Mouse (Mus musculus): ENCODE data around the gene Naa11.

Gene Naa11

DNA sequence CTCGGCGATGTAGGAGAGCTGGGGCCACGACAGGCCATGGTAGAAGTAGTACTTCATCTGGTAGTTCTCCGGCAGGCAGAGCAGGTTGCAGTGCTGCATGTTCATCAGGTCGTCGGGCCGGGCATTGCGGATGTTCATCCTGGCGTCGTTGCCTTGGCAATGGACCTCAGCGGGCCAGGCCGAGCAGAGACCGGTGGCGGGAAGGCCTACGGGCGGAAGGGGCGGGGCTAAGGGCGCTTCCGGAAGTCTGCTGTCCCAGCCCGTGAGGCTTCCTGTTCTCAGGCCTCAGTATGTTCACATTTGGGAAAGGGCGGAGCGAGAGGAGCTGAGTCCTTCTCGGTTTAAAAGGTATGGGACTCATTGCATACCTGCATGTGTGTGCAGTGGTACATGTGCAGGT is at the start of gene Naa11:
Gene Naa11, minus strand, starts transcription at position 220 of the 400 bp plus-strand sequence.
- no peak for DNase-seq (ENCODE audit: extremely low read depth, low read depth)

DNA sequence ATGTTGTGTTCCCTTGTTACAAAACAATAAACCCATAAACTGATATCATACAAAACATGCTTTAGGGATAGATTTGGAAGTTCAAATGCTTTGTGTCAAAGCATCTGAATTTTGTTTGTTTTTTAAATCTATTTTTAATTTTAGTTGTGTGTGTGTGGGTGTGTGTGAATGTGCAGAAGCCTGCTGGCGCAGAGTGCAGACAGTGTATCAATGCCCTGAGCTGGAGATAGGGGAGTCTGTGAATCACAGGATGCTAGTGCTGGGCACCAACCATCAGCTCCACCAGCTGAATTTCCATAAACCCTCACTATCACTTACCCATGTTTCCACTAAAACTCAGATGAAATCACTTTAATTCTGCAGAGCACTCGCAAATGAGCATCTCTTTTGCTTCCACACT is 40.3 kb upstream of the Naa11 start:
- DNase-seq (ENCODE audit: extremely low read depth, low read depth), result no peak

DNA sequence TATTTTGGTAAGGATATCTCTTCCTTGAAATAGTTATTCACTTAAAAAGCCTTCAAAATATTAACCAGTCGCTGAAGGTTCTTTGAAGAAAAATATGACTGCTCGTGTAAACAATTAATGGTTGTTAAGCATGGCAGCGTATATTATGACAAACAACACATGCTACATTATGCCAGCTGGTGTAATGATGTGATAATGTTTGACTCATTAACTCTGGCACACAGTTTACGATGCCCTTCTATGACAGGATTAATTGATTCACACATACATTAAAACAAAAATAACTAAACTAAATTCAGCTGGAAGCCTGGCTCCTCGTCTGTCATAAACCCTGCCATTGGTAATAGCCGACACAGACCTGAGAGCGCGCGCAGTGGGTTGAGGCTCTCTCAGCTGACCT is 37.8 kb upstream of the Naa11 start:
- no peak for DNase-seq (ENCODE audit: extremely low read depth, low read depth)

DNA sequence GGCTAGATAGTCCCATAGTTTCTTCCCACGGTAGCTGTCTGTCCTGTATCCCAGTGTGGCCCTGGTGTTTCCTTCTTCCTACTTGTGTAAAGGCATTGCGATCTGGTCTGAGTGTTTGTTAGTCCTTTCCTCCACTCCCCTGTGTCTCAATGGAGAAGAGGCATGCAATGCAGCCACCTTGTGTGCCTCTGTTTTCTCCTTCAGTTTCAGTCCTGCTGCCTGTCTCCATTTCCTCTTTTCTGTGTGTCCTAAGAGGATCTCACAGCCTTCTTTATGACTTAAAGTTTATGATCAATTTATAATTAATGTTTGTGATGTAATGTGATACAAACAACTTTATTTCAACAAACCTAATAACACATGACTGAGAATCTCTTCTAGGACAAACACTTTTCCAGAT is 29.5 kb upstream of the Naa11 start:
- DNase-seq (ENCODE audit: extremely low read depth, low read depth), result no peak

DNA sequence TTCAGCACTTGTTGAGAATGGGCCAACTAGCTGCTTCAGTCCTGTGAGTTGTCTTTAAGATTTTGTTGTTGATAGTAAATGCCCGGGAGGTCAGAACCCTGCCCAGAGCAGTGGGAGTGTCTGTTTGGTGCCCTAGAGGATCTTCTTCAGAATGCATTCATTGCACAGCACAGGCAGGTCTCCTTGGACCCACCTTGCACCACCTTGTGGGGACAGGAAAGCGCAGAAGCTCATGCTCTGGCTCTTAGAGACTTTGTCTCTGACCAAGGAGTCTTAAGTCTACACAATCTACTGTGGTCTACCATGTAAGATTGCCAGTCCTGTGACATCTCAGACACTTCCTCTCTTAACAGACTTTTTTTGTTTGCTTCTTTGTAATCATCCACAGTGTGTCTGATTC is 25.0 kb upstream of the Naa11 start:
- no peak for DNase-seq (ENCODE audit: extremely low read depth, low read depth)

DNA sequence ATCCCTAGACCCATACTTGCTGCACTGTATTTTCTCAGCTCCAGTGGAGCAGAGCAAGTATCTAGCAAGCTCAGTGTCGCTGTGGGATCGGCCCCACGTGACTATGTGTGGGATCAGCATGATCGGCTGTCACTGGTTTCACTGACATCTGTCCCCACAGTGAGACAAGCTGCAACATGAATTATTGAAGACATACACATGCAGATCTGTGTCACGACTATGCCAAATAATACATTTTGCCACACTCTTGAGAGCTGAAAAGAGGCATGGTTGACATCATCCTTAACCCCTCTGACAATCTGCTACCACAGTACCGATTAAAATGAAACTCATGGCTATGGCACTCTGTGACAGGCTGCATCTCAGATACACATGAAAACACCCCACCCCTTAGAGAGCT is 23.7 kb upstream of the Naa11 start:
- no peak for DNase-seq (ENCODE audit: extremely low read depth, low read depth)

DNA sequence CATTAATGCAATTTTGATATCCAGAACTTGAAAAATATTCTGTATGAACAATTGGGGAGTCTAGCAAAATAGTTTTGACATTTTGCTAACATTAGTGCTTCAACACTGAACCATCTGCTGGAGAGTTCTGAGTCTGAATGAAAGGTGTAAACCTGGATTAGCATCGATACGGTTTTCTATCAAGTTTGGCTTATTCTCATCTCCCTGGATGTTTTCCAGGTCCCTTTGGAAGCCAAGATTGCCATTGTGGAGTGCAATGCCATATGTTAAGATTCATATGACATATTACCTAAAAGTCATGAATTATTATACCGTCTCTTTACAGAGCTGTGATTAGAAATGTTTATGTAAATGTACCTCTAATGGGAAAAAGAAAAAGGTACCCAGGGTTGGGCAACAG is 21.5 kb upstream of the Naa11 start:
- no peak for DNase-seq (ENCODE audit: extremely low read depth, low read depth)

DNA sequence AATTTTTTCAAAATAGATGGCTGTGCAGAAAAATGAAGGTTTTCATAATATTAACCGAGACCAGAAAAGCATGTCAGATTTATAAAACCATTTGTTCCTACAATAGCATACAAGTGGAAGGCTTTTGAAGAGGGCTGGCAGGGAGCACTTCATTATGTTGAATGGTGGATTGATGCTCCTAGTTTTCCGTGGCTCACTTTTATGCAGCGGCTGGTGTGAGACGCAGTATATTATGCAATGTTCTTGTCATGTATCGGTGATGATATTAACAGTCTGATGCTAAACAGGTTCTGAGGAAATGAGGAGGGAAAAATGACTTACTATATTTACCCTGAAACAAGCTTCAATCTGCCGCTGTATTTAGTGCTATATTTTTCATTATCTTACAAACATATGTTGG is 18.0 kb upstream of the Naa11 start:
- no peak for DNase-seq (ENCODE audit: extremely low read depth, low read depth)

DNA sequence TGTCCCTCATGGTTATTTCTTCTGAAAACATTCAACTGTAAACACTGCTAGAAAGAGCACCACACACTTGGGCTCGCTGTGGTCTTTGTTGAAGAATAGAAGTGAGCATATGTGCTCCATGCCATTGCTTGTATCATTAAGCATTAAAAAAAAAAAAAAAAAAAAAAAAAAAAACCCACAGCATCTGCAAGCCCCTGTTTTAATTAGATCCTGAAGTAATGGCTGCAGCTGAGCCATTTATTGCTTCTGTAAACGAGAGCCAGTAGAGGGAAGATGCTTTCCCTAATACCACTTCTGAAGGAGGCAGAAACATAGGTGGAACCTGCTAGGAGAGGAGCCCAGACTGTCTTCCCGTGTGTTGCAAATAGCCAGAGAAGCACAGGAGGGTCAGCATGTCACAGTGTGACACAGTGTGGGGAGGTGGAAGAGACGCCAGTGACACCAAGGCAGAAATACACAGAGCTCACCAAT is 17.1 kb upstream of the Naa11 start:
- no peak for DNase-seq (ENCODE audit: extremely low read depth, low read depth)

DNA sequence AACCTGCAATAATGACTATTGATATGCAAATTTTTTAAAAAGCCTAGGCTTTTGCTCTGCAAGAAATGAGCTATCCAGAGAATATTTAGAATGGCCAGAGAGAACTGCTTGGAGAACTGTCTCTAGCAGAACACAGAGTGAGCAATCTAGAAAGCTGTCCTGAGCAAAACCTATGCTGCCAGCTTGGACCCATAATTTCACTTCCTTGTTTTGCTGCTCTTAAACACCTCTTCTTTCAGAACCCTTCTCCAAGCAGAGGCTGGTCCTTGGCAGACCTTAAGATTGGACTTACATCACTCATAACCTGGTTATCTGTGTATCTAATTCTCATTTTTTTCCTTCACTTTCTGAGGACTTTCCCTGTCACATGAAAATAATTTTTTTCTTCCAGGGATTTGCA is 8.9 kb upstream of the Naa11 start:
- DNase-seq (ENCODE audit: extremely low read depth, low read depth), result no peak

DNA sequence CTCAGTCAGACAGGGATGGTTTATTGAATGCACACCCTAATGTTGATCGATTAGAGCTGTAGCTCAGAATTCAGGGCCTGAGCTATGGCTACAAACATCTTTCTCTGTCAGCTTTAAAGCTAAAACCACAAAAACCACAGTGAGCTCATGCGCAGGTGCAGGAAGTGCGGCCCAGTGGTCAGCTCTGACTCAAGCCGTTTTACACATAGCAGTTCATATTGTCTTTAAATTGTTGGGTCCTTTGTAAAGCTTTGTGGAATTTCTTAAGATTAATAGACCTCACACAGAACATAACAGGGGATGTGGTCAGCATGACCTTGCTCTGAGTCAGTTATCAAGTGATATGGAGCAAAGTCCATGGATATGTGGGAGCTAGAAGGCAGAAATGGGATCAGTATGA is 5.4 kb upstream of the Naa11 start:
- no peak for DNase-seq (ENCODE audit: extremely low read depth, low read depth)

DNA sequence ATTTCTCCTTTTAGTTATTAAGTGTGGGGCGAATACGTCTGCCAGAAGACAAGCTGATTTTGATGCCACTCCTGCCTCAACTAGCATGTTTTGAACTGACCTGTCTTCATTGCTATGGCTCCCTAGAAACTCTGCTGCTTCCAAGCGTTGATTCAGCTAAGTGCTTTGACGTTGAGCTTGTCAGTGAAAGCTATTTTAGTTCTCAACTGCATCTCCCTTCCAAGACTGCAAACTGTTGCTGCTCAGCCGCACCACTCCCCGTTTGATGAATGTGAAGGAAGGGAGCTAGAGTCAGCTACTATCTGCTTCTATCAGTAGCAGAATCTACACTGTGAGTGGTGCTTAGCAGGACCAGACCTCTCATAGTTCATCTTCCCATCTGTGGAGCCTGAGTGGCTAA is 4.6 kb downstream of the Naa11 start:
- DNase-seq (ENCODE audit: extremely low read depth, low read depth), result no peak

DNA sequence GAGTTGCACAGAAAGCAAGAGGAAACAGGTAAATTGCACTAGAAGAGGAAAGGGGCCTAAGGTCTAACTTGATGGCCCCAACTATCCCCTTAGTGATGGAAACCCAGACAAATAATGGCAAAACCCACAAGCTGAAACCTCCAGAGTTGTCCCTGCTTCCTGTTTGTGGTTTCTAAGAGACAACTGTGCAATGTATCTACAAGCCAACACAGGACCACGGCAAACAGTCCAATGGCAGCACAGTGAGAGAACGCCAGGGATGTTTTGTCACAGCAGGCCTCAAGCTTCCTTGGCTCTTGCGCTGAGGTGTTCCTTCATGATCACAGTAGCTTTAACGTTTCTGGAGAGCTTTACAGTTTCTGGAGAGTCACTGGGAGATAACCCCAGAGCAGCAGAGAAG is 7.8 kb downstream of the Naa11 start:
- DNase-seq (ENCODE audit: extremely low read depth, low read depth), result no peak

DNA sequence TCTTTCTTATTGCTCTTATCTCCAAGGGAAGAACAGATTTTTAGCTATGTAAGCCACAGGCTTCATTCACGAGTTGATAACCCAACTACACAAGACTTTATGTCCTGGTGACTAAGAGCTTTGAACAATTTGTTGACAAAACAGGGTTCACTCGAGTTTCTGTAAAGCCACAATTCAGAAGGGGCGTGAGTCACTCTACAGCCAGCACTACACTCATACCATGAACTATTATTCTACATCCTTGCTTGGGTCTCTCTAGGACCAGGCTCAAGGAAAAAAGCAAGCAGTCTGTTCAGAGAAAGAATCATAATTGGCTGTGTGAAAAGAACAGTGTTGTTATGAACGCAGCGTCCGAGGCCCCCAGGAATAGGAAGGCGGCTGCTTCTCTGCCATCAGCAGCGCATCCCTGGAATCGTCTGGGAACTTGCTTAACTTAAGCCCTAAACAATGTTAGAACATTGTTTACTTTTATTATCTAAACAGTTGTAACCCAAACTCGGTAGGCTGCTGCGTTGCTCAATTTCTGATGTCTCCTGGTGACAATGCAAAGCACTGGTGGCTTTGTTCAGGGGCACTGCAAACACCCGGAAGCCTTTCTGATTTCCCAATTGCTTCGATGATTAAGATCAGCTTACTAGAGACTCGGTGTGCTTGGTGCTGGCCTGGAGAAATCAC is 9.5 kb downstream of the Naa11 start:
- no peak for DNase-seq (ENCODE audit: extremely low read depth, low read depth)

DNA sequence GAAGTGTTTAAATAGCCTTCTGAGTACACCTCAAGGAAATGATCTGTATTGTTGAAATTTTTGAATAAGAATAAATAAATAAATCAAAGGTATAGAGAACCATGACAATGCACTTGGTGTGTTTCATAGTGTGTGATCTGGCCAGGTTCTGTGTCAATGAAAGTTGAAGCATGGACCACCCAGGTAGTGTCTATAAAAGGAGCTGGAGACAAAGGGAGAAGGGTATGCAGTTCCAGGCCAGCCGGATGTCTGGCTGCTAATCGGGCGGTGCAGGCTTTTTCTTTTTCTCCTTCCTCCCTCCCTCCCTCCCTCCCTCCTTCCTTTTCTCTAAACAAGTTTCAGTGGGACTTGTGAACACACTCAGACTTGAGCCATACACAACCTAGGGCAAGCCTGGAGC is 12.2 kb downstream of the Naa11 start:
- DNase-seq (ENCODE audit: extremely low read depth, low read depth), result no peak

DNA sequence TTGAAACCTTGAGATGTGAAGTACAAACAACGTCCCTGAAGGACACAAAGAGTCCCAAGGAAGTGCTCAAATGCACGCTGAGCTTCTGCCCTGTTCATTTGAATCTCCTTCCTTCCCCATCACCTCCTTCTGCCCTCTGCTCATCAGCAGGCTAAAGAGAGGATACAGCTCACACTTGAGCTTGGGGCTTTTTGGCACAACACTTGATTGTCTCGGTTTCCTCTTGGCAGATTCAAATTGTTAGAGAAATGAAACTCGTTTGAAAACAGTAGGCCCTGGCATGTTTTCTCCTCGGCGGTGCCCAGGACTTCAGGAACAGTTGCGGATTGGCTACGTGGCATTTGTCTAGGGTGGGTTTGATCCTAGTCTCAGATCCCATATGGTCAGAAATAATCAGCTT is 27.4 kb downstream of the Naa11 start:
- DNase-seq (ENCODE audit: extremely low read depth, low read depth), result no peak

DNA sequence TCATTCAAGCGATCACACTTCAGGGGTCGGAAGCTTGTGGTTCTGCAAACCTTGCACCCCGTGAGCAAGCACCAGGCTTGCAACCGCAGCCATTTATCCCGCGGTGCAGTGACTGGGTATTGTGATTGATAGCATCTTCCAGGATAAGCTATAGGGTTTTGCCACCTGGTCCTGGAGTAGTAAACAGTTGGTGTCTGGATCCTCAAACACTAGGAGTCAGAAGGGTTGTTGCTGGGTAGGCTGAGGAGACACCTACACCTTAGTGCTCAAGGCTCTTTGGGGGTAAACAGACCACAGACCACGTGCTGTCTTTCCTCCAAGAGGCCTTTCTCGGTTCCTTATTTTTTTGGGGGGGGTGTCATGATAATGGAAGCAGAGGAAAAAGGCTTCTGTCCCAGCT is 27.9 kb downstream of the Naa11 start:
- DNase-seq (ENCODE audit: extremely low read depth, low read depth), result no peak

DNA sequence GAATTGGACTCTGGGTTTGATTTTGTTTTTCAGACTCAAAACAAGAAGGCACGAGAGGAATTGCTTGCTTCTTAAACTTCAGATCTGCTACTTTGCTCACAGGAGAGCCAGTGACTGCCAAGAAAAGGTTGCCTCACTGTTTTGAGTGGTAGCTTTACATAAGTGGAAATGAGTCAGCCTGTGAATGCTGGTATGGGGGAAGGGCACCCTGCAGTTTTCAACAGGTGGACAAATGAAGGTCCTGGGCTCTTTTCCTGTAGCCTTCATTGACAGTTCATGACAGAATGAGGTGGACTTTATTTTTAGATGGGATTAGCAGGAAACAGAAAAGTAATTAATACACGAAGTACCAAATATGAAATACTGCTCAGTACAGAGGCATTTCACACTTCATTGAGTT is 29.6 kb downstream of the Naa11 start:
- DNase-seq (ENCODE audit: extremely low read depth, low read depth), result no peak

DNA sequence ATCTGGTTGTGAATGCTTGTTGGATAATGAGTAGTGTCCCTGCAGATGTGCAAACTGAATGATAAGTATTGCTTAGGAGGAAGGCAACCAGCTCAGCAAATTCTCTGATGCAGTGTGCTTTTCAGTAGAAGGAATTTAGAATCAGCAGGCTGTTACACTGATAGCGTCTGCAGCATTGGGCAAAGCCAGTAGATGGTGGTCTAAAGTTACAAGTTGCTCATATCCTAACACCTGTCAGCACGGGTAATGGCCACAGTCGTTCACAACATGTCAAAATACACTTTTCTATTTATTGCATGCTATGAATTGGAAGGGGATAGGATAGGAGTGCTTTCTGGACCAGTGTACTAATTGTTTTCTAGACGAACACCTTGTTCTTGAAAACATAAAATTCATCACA is 33.1 kb downstream of the Naa11 start:
- DNase-seq (ENCODE audit: extremely low read depth, low read depth), result no peak

DNA sequence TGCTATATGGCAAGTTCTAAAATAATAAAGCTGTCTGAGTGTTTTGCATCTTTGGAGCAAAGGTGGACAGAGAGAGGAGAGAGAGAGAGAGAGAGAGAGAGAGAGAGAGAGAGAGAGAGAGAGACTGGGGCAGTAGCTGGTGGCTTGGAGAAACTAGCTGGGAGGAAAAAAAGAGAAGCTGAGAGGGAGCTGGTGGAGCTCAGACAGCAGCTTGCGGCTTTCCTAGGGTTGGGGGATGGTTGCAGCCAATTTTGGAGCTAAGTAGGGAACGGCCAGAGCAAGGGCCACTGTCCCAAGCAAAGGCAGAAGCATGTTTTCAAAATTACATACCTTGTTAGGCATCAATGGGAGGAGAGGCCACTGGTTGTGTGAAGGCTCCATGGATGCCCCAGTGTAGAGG is 36.0 kb downstream of the Naa11 start:
- no peak for DNase-seq (ENCODE audit: extremely low read depth, low read depth)

DNA sequence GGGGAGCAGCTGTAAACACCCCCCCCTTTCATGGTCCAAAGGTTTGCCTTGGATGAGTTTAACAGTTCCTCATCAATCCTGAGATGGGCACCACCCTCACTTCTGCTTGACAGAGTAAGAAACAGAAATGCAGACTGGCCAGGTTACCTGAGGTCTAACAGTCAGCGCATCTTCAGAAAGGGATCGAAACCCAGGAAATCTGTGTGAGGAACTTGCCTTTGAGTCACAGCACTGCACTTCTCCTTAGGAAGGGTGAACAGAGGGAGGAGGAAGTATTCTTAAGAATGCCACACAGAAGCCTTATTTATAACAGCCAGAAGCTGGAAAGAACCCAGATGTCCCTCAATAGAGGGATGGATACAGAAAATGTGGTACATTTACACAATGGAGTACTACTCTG is 37.0 kb downstream of the Naa11 start:
- no peak for DNase-seq (ENCODE audit: extremely low read depth, low read depth)

DNA sequence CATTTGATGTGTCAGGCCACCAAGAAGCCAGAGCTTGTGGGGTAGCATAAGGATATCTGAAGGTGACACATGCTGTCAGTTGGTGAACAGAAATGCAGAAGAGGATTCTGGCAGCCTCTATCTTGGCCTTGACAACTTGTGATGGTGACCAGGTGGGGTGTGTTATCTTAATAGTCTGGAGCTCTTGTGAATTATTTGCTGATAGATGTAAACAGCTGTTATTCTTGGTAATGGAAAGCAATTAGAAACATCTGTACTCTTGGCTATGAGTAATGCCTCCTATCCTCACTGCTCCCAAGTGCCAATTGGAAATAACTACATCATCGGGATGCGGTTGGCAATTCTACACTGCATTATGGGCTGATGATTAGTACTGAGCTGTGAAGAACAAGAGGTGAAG is 43.4 kb downstream of the Naa11 start:
- DNase-seq (ENCODE audit: extremely low read depth, low read depth), result no peak

DNA sequence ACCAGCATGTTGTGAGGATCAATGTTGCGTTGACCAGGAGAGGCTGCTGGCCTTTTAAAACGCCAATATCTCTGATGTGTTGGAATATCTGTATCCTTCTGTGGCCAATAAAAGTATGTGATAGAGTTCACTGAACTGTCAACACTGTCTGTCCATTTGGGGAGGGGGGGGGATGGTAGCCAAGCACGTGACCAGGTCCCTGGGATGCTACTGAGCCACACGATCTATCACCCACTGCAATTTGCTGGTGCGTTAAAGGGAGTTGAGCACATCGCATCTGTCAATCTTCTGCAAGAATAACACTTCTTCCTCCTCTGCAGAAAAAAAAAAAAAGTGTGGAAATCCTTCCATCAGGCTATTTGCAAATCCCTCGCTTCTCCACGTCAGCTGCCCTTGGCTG is 43.9 kb downstream of the Naa11 start:
- DNase-seq (ENCODE audit: extremely low read depth, low read depth), result no peak

DNA sequence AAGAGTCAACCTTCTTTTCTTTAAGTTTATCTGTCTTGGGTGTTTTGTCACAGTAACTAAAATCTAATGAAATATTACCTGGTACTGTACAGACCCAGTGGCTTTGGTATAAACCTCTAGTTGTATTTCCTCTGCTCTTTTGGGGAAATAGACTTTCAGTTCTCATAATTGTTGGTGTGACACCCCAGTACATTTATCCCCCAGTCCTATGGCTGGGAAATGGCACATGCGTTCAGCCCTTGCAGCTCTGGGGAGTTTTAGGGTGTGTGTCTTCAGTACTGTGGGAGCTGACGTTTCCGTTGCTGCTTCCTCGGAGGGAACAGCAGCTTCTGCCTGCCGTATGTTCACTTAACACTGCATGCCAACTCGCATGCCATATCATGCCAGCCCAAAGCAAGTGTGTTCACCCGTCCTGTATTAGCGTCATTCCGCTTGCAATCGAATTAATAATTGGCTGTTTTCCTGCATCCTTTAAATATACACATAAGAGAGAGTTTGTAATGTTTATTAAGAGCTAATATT is 46.4 kb downstream of the Naa11 start:
- no peak for DNase-seq (ENCODE audit: extremely low read depth, low read depth)
